Comparison of ENCODE assay signal across 24 mouse cellular contexts in genomic region chr3:149956993-149957392, GRCm38 (mm10).
A peak's percentile ranks its signal among the peaks of the same experiment; 100 is the strongest.
DNase-seq lines count a peak whose midpoint lies in the region; ATAC-seq and TF ChIP-seq lines count a peak whose summit lies in the region.
"Had no signal": no experiment of that assay in that cellular context is flagged by ENCODE, and none has a peak within 500 bp of the region (broad histone marks: within the 10 kb centered on the region; RNA-seq: fewer than 3 reads in every experiment).

No protein-coding gene starts in this region.

- H3K4me1 ChIP-seq in MEL (ENCODE audit: control insufficient read depth in 1 of 2, insufficient read depth in 2 of 2, low read length in 2 of 2): peaks cover 0 to 3% of the 10 kb centered on the region in 2 experiments; a peak in 1 of 4 replicates
- H3K4me1 ChIP-seq: embryonic facial prominence, embryonic 10.5 days; embryonic facial prominence, embryonic 12.5 days; forebrain, embryonic 13.5 days; forebrain, embryonic 15.5 days had no signal

- TF ChIP-seq EP300 in MEL (IDR thresholded peaks at IDR 0.05; ENCODE audit: low read depth in 1 of 2, low read length in 2 of 2): peak; percentile 67 to 78; a peak in 3 of 4 replicates

- H3K27me3 ChIP-seq in MEL (ENCODE audit: control insufficient read depth in 1 of 2, insufficient read depth in 2 of 2, low read length in 2 of 2): no peaks in the 10 kb centered on the region
- H3K27me3 ChIP-seq: CH12.LX; embryonic facial prominence, embryonic 12.5 days; forebrain, embryonic 13.5 days; forebrain, embryonic 15.5 days; Patski had no signal

- ATAC-seq in common myeloid progenitor, adult 5-6 weeks (replicated peaks; ENCODE audit: low read depth, poor library complexity, severe bottlenecking): peak; percentile 87
- ATAC-seq in megakaryocyte progenitor cell, adult 5-6 weeks (replicated peaks; ENCODE audit: poor library complexity): peak; percentile 63
- ATAC-seq: activated CD4-positive, CD25-positive, alpha-beta regulatory T cell, adult 4 months; CD4-positive, CD25-positive, alpha-beta regulatory T cell, adult 4 months; forebrain, embryonic 13.5 days; forebrain, embryonic 15.5 days; forebrain, postnatal 0 days; Patski had no signal

- no peaks in the 10 kb centered on the region for H3K79me2 ChIP-seq in MEL (ENCODE audit: control insufficient read depth, insufficient read depth, low read length, poor library complexity)

- H3K9me3 ChIP-seq in MEL (replicated peaks; ENCODE audit: insufficient read depth, low read length): no peaks in the 10 kb centered on the region
- H3K9me3 ChIP-seq: embryonic facial prominence, embryonic 10.5 days; embryonic facial prominence, embryonic 12.5 days; forebrain, embryonic 13.5 days; forebrain, embryonic 15.5 days had no signal

- H3K36me3 ChIP-seq in MEL (ENCODE audit: control insufficient read depth in 1 of 2, insufficient read depth in 2 of 2, low read length in 2 of 2): peaks cover 0 to 4% of the 10 kb centered on the region in 2 experiments; a peak in 2 of 4 replicates
- H3K36me3 ChIP-seq: embryonic facial prominence, embryonic 10.5 days; embryonic facial prominence, embryonic 12.5 days; forebrain, embryonic 15.5 days; G1E had no signal

- no peak for TF ChIP-seq RAD21 in MEL (IDR thresholded peaks at IDR 0.05; ENCODE audit: low read depth, low read length)

- DNase-seq in MEL (ENCODE audit: low read depth, low spot score): peak; percentile 44
- DNase-seq in lung, postnatal 36 days: no peak
- DNase-seq in kidney, adult 9 months: no peak
- DNase-seq: adrenal gland, adult 8-10 months; adrenal gland, postnatal 14 days; adrenal gland, postnatal 36 days; B cell, adult 2 months; cerebellum, adult 11-12 months; cerebellum, adult 2 months; cerebellum, adult 9-10 months; cerebellum, postnatal 10 days; cerebellum, postnatal 25 days; forebrain, postnatal 0 days had no signal

- H3K4me3 ChIP-seq in MEL (ENCODE audit: control insufficient read depth in 1 of 2, insufficient read depth in 1 of 2, low read depth in 2 of 2, low read length in 2 of 2): no peak overlapping the region
- H3K4me3 ChIP-seq: embryonic facial prominence, embryonic 10.5 days; embryonic facial prominence, embryonic 12.5 days; forebrain, embryonic 13.5 days; forebrain, embryonic 15.5 days had no signal

- no peak overlapping the region for H3K9ac ChIP-seq in MEL (ENCODE audit: control insufficient read depth, low read depth, low read length, poor library complexity, severe bottlenecking)
- H3K9ac ChIP-seq: embryonic facial prominence, embryonic 12.5 days; forebrain, embryonic 13.5 days; forebrain, embryonic 15.5 days; forebrain, postnatal 0 days had no signal

- no peak for TF ChIP-seq POLR2A in MEL (IDR thresholded peaks at IDR 0.05; ENCODE audit: control insufficient read depth in 1 of 2, insufficient read depth in 1 of 2, low read depth in 1 of 2, low read length in 2 of 2, poor library complexity in 1 of 2)

- H3K27ac ChIP-seq in MEL (ENCODE audit: control insufficient read depth, low read depth, low read length): no peak overlapping the region; the same call in 1 of the 2 replicates
- H3K27ac ChIP-seq: embryonic facial prominence, embryonic 10.5 days; embryonic facial prominence, embryonic 12.5 days; forebrain, embryonic 13.5 days; forebrain, embryonic 15.5 days had no signal

- TF ChIP-seq CTCF in MEL (IDR thresholded peaks at IDR 0.05 in 2 of 3, conservative IDR thresholded peaks at IDR 0.05 in 1 of 3; ENCODE audit: control insufficient read depth in 1 of 3, insufficient read depth in 1 of 3, low read depth in 2 of 3, low read length in 3 of 3, poor library complexity in 1 of 3, severe bottlenecking in 1 of 3): no peak

TF ChIP-seq in MEL, 35 proteins besides CTCF, POLR2A, EP300 and RAD21:
- TF ChIP-seq USF2 (IDR thresholded peaks at IDR 0.05; ENCODE audit: borderline replicate concordance in 1 of 2, insufficient read depth in 1 of 2, low read depth in 1 of 2, low read length in 2 of 2) (no peak), BHLHE40 (IDR thresholded peaks at IDR 0.05; ENCODE audit: borderline replicate concordance, low read depth, low read length) (no peak), ZMIZ1 (IDR thresholded peaks at IDR 0.05; ENCODE audit: low read depth, low read length) (no peak), POLR2AphosphoS2 (IDR thresholded peaks at IDR 0.05; ENCODE audit: low read length) (no peak), USF1 (IDR thresholded peaks at IDR 0.05; ENCODE audit: low read depth, low read length) (no peak), MAFK (IDR thresholded peaks at IDR 0.05; ENCODE audit: borderline replicate concordance, low read depth, low read length) (no peak), ZKSCAN1 (IDR thresholded peaks at IDR 0.05; ENCODE audit: low read depth, low read length) (no peak), GATA1 (IDR thresholded peaks at IDR 0.05; ENCODE audit: low read depth, low read length) (peak; percentile 37; the same call in 1 of the 2 replicates), SIN3A (IDR thresholded peaks at IDR 0.05; ENCODE audit: low read length) (no peak)
